In the genomic region with DNA sequence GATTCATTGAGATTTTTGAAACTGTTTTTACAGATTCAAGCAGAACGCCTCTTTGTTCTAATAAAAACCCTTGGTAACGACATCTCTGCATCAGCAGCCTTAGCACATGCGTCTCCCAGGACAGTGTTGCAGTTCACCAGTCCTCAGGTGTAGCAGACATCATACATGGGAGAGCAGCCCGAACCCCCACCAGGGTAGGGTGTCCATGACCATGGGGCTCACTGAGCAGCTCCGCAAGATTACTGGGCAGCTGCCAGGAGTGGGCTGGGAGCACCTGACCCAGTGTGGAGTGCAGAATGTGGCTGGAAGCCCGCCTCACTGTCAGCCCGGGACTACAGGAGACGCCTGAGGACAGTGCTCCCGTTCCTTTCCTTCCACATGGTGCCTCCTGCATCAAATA, we compare ENCODE assay signal across 18 mouse cellular contexts. TPM values are rescaled to one million over a fixed set of nuclear protein-coding genes. Genes with fewer than 3 reads are reported as not detected.
A peak's percentile ranks its signal among the peaks of the same experiment; 100 is the strongest.
DNase-seq lines count a peak whose midpoint lies in the region; ATAC-seq and TF ChIP-seq lines count a peak whose summit lies in the region.
"Had no signal": no experiment of that assay in that cellular context is flagged by ENCODE, and none has a peak within 500 bp of the region (broad histone marks: within the 10 kb centered on the region; RNA-seq: fewer than 3 reads in every experiment).

No protein-coding gene starts in this region.

- ATAC-seq in liver, embryonic 14.5 days (ENCODE audit: insufficient read depth): no peak
- ATAC-seq: CD4-positive, CD25-positive, alpha-beta regulatory T cell, adult 4 months; forebrain, embryonic 13.5 days; midbrain, embryonic 16.5 days had no signal

- 0 out of 2 replicates have a peak, but pooled peaks have one; percentile 18 for TF ChIP-seq POLR2A in embryonic fibroblast, embryonic 13.5 days (IDR thresholded peaks at IDR 0.05; ENCODE audit: low read depth, low read length)

- no peak for TF ChIP-seq EP300 in liver, embryonic 14.5 days (IDR thresholded peaks at IDR 0.05; ENCODE audit: low read depth)

- no peak overlapping the region for H3K4me2 ChIP-seq in liver, embryonic 14.5 days (ENCODE audit: low read depth)
- H3K4me2 ChIP-seq: forebrain, embryonic 13.5 days; heart, embryonic 12.5 days; hindbrain, embryonic 14.5 days; limb, embryonic 12.5 days had no signal

- TF ChIP-seq CTCF in embryonic fibroblast, embryonic 13.5 days (IDR thresholded peaks at IDR 0.05; ENCODE audit: borderline replicate concordance, insufficient read depth, low read length): no peak
- no peak for TF ChIP-seq CTCF in liver, embryonic 14.5 days (IDR thresholded peaks at IDR 0.05; ENCODE audit: low read depth)

- H3K36me3 ChIP-seq in liver, embryonic 14.5 days (replicated peaks; ENCODE audit: control insufficient read depth, insufficient read depth, low read depth): peaks cover 54% of the 10 kb centered on the region

- DNase-seq in layer of hippocampus, adult 11-12 months (ENCODE audit: low spot score): peak; percentile 49
- DNase-seq in layer of hippocampus, adult 18-20 months (ENCODE audit: low spot score in 2 of 2): no peak
- DNase-seq in kidney, adult 9 months: peak; percentile 73
- DNase-seq in liver, embryonic 14.5 days (ENCODE audit: low read depth in 3 of 3, low spot score in 3 of 3): no peak
- no peak for DNase-seq in urinary bladder, postnatal 25 days (ENCODE audit: low spot score)
- no peak for DNase-seq in frontal cortex, postnatal 14 days (ENCODE audit: low spot score in 2 of 2)
- DNase-seq: cerebellum, adult 9-11 months; gastrocnemius, postnatal 10 days; thymus, postnatal 36 days had no signal

- no peaks in the 10 kb centered on the region; the same call in 1 of the 2 replicates for H3K4me1 ChIP-seq in embryonic fibroblast, embryonic 13.5 days (ENCODE audit: control insufficient read depth, insufficient read depth, low read length)
- peaks cover 12 to 25% of the 10 kb centered on the region in 2 experiments for H3K4me1 ChIP-seq in liver, embryonic 14.5 days (replicated peaks; ENCODE audit: control insufficient read depth in 2 of 2, insufficient read depth in 2 of 2, low read length in 1 of 2)

- H3K9ac ChIP-seq in liver, embryonic 14.5 days (replicated peaks): no peak overlapping the region
- H3K9ac ChIP-seq: forebrain, embryonic 13.5 days; heart, embryonic 12.5 days; hindbrain, embryonic 14.5 days; limb, embryonic 12.5 days had no signal

- no peak overlapping the region for H3K4me3 ChIP-seq in embryonic fibroblast, embryonic 13.5 days (ENCODE audit: insufficient read depth, low read length)
- no peak overlapping the region for H3K4me3 ChIP-seq in liver, embryonic 14.5 days (ENCODE audit: insufficient read depth in 1 of 2, low read depth in 2 of 2, low read length in 2 of 2)
- H3K4me3 ChIP-seq: forebrain, embryonic 13.5 days; heart, embryonic 12.5 days; limb, embryonic 12.5 days had no signal

- no peak overlapping the region for H3K27ac ChIP-seq in embryonic fibroblast, embryonic 13.5 days (ENCODE audit: insufficient read depth, low read length)
- H3K27ac ChIP-seq in liver, embryonic 14.5 days: peak overlapping the region; percentile 15
- H3K27ac ChIP-seq: forebrain, embryonic 13.5 days; hindbrain, embryonic 14.5 days; limb, embryonic 12.5 days had no signal

- no peaks in the 10 kb centered on the region for H3K27me3 ChIP-seq in liver, embryonic 14.5 days (ENCODE audit: control insufficient read depth, insufficient read depth, low read length)

- no peaks in the 10 kb centered on the region for H3K9me3 ChIP-seq in liver, embryonic 14.5 days (ENCODE audit: control insufficient read depth, low read length)
- H3K9me3 ChIP-seq: forebrain, embryonic 13.5 days; heart, embryonic 12.5 days; limb, embryonic 12.5 days had no signal

- 75% methylated on average over 9 of the region's 9 CpGs for WGBS in liver, embryonic 14.5 days (ENCODE audit: insufficient replicate concordance)

RNA-seq across cellular contexts. Expression of a gene that starts 4.6 kb away (rescaled TPM):
- 10 to 100 TPM; 10.3 to 12.5 TPM for total RNA-seq in layer of hippocampus, adult 18-20 months (2021)
- polyA plus RNA-seq in embryonic fibroblast, embryonic 13.5 days (2011; ENCODE audit: insufficient read length, low read depth, missing spikeins): 26.4 and 28.7 TPM in 2 replicates
- 224 and 276 TPM in 2 replicates for polyA plus RNA-seq in liver, embryonic 14.5 days (2012; rRNA removed)
- polyA plus RNA-seq in liver, embryonic 14.5 days (2014; fragmentation: Nextera tagmentation; extraction: Ambion mirVana): 446 and 452 TPM in 2 replicates

RNA-seq across cellular contexts. Expression of a gene that starts 9.9 kb away (rescaled TPM):
- 10 to 100 TPM; 55.6 to 68.0 TPM for total RNA-seq in layer of hippocampus, adult 18-20 months (2021)
- 40.4 and 41.8 TPM in 2 replicates for polyA plus RNA-seq in embryonic fibroblast, embryonic 13.5 days (2011; ENCODE audit: insufficient read length, low read depth, missing spikeins)
- polyA plus RNA-seq in liver, embryonic 14.5 days (2012; rRNA removed): 20.8 and 23.6 TPM in 2 replicates
- 13.2 and 15.1 TPM in 2 replicates for polyA plus RNA-seq in liver, embryonic 14.5 days (2014; fragmentation: Nextera tagmentation; extraction: Ambion mirVana)

RNA-seq across cellular contexts. Expression of a gene that starts 21.0 kb away (rescaled TPM):
- under 1 TPM; 0.59 to 0.66 TPM for total RNA-seq in layer of hippocampus, adult 18-20 months (2021)
- polyA plus RNA-seq in embryonic fibroblast, embryonic 13.5 days (2011; ENCODE audit: insufficient read length, low read depth, missing spikeins): not detected in 2 replicates
- polyA plus RNA-seq in liver, embryonic 14.5 days (2012; rRNA removed): not detected in 2 replicates
- polyA plus RNA-seq in liver, embryonic 14.5 days (2014; fragmentation: Nextera tagmentation; extraction: Ambion mirVana): not detected in 2 replicates
- total RNA-seq: gastrocnemius, postnatal 10 days; neutrophil, adult 5-6 weeks had no signal
- polyA plus RNA-seq: CD4-positive, CD25-positive, alpha-beta regulatory T cell, adult 4 months; embryonic facial prominence, embryonic 11.5 days; forebrain, embryonic 13.5 days; hindbrain, embryonic 14.5 days; limb, embryonic 12.5 days; midbrain, embryonic 16.5 days had no signal

RNA-seq across cellular contexts. Expression of a gene that starts 46.4 kb away (rescaled TPM):
- 10 to 100 TPM; 31.2 to 32.3 TPM for total RNA-seq in layer of hippocampus, adult 18-20 months (2021)
- polyA plus RNA-seq in embryonic fibroblast, embryonic 13.5 days (2011; ENCODE audit: insufficient read length, low read depth, missing spikeins): 11.4 and 16.0 TPM in 2 replicates
- polyA plus RNA-seq in liver, embryonic 14.5 days (2012; rRNA removed): 3.3 and 3.9 TPM in 2 replicates
- 5.1 and 6.3 TPM in 2 replicates for polyA plus RNA-seq in liver, embryonic 14.5 days (2014; fragmentation: Nextera tagmentation; extraction: Ambion mirVana)

RNA-seq across cellular contexts. Expression of a gene that starts 46.5 kb away (rescaled TPM):
- 10 to 100 TPM; 11.1 to 12.7 TPM for total RNA-seq in layer of hippocampus, adult 18-20 months (2021)
- polyA plus RNA-seq in embryonic fibroblast, embryonic 13.5 days (2011; ENCODE audit: insufficient read length, low read depth, missing spikeins): 6.1 and 7.7 TPM in 2 replicates
- polyA plus RNA-seq in liver, embryonic 14.5 days (2012; rRNA removed): 8.0 and 8.6 TPM in 2 replicates
- polyA plus RNA-seq in liver, embryonic 14.5 days (2014; fragmentation: Nextera tagmentation; extraction: Ambion mirVana): 5.8 and 6.1 TPM in 2 replicates

Comparison
In these comparisons a context has a peak if more than half of its experiments do, and no peak if none do; other contexts are left out.
1. DNase-seq: peak in layer of hippocampus, adult 11-12 months (single experiment) and kidney, adult 9 months (single experiment); none in layer of hippocampus, adult 18-20 months (0 of 2), liver, embryonic 14.5 days (0 of 3), urinary bladder, postnatal 25 days (single experiment) and frontal cortex, postnatal 14 days (0 of 2).